Mouse (Mus musculus): ENCODE measurements at regions not wholly inside any gene's neighbourhood (a gene's known extent, or its start where the extent isn't known, plus 50 kb on each side); places are given as distances from the start of the nearest gene placed in this dataset.

DNA sequence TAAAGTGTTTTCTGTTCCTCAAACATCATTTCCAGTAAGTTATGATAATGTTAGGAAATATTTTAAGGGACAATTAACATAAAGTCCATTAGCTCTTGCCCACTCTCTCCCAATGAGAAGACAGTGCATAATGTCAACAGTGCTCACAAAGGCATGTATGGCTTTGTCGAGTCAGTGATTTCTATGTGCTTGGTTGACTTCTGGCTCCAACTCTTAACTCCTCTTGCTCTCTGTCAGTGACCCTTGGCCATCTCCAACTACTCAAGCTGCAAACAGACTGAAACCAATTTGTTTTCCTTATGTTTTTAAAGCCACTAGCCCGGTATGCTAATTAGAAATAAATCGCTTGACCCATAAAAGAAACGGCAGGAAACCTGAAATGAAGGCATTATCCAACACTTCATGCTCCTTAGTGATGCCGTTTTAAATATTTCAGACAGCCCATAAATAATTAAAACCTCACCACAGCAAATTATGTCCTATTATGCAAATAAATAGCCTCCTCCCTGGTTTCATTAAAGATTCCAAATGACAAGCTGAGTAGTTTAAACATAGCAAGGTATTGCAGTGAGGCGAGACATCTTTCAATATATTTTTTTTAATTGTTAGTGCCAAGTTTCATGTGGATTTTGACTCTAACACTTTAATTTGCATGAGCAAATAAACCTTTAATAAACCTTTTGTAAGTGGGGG, 1864.6 kb upstream of the Tenm3 start:
- intact Hi-C loops (cut with DNase I): no loop called here
- no peak for DNase-seq (ENCODE audit: low spot score in 2 of 2)

DNA sequence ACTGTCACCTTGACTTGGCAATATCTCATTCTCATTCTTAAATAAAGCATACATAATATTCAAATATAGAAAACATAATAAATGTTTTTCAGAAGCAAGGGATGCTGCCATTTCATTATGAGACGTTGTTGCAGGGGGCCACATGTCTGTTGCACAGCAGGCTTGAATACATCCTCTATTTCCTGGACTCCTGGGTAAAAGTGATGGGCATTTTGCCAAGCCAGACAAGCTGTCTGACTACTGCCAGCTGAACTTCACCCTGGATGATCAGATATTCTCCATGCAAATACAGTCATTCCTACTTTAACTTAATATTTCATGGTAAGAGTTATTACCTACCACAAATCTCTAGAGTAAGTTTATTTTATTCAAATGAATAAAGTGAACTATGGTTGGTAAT, 1860.5 kb upstream of the Tenm3 start:
- no peak for DNase-seq (ENCODE audit: low spot score in 2 of 2)
- intact Hi-C loops (cut with DNase I): no loop called here

DNA sequence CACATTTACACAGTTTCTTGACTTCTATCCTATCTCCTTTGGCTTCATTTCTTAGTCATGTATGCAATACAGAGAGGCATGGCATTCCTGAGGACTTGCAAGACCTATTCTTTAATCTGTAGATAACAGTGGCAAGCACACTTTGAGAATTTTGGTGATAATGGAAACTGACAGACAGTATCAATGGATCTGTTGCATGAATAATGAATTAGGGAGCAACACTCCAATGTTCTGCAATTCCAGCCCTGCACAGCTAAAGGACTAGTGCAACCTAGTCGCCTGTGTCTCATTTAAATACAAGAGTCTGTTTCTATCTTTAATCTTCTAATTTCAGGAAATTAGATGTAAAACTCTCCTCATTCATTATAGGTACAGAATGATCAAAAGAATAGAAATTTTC, 1845.3 kb upstream of the Tenm3 start:
- intact Hi-C loops (cut with DNase I): no loop called here

DNA sequence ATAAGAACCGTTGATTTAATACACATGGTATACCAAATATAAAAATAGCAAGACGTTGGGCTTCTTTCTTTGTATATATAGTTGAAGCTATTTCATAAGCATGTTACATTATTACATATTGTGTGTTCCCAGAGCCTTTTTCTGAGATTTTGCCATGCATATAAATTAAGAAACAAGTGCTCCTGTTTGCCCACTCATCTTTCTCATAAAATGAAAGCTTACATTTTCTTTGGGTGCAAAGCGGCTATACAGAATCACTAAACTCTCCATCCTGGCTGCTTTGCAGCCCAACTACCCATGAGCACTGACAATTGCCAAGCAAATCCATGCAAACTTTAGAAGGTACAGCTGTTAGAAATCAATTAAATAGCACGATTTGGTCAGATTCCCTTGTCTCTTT, 1821.6 kb upstream of the Tenm3 start:
- intact Hi-C loops (cut with DNase I): no loop called here
- DNase-seq (ENCODE audit: low spot score in 2 of 2): peak in 1 of 2 experiments; percentile 17

More for the DNA sequence above, 1845.3 kb upstream of the Tenm3 start:
- no peak for DNase-seq (ENCODE audit: low spot score in 2 of 2)
